Mouse (Mus musculus): Measurements from ENCODE around the gene 1600002K03Rik. TPM values are rescaled to one million over a fixed set of nuclear protein-coding genes. Genes with fewer than 3 reads are reported as not detected.
"Not testable (repeated sequence)": the region's sequence is repeated elsewhere in the genome, so short reads cannot be mapped to it uniquely, and the experiment has no call there.

The 1600002K03Rik gene
- polyA plus RNA-seq, 1 experiment = 13.1 TPM

DNA sequence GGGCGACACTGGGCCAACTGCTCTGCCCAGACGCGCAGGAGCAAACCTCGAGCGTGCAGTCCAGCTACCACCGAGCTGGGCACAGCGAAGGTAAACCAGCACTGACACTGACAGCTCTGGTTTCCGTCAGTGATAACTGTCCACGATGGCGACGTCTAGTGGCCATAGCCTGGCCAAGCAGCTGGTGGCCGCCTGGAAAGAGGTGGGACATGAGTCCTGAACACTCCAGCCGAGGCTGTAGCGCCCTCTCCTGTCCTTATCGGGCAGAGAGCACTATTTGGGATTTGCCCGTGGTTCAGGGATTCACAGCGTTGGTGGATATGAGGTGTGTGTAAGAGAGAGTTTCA lies 7.8 kb upstream of the 1600002K03Rik start:
- H3K4me3 ChIP-seq (ENCODE audit: insufficient read depth, low read length) = peak overlapping the region; percentile 21
- peak overlapping the region; percentile 41; the same call in 1 of the 2 replicates for H3K27ac ChIP-seq (ENCODE audit: insufficient read depth, low read length)
- TF ChIP-seq CTCF (IDR thresholded peaks at IDR 0.05; ENCODE audit: extremely low read depth, insufficient read depth, low read length) = peak; percentile 99
- peak; percentile 98 for TF ChIP-seq POLR2A (IDR thresholded peaks at IDR 0.05; ENCODE audit: extremely low read depth, insufficient read depth, low read length)
- peaks cover 13% of the 10 kb centered on the region for H3K4me1 ChIP-seq (ENCODE audit: control insufficient read depth, insufficient read depth, low read length)

DNA sequence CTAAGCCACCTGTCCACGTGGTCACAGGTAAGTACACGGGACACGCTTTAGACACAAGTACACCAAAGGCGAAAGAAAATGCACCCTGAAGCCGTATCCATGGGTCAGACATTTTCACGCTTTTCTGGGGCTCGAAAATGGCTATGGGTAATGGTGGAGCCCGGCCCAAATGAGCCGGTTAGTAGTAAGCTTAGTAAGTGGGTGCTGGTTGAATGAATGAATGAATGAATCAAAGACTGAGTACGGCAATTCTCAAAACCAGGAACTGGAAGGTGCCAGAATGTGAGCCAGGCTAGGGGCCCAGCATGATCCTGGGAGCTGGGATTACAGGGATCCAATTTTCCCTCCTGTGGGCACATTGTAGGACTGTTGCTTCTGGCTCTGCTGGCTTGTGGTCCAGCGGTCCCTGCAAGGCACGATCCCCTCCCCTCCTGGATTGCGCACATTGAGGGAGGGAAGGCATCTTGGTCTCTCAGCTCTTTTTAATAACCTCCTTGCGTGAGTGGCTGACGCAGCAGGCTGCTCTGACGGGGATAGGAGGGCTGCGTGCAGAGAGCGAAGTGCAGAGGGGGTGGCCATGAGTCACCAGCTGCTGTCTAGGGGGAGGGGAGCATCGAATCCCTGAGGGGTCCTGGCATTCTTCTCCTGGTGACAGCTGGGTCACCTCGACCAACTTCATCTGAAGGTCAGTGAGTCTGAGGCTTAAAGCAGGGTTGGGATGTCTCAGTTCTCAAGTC lies 7.2 kb upstream of the 1600002K03Rik start, which contains the start of gene Cirbp:
Gene Cirbp, plus strand, starts transcription at position 594 of the 737 bp plus-strand sequence.
- H3K27ac ChIP-seq (ENCODE audit: insufficient read depth, low read length) = peak within 1 kb of the TSS; percentile 52; the same call in 1 of the 2 replicates
- H3K4me1 ChIP-seq (ENCODE audit: control insufficient read depth, insufficient read depth, low read length) = peaks cover 12% of the 10 kb centered on the region
- peak within 1 kb of the TSS; percentile 21 for H3K4me3 ChIP-seq (ENCODE audit: insufficient read depth, low read length)
- TF ChIP-seq POLR2A (IDR thresholded peaks at IDR 0.05; ENCODE audit: extremely low read depth, insufficient read depth, low read length) = peak; percentile 54; the same call in 1 of the 2 replicates
- TF ChIP-seq CTCF (IDR thresholded peaks at IDR 0.05; ENCODE audit: extremely low read depth, insufficient read depth, low read length) = no peak

DNA sequence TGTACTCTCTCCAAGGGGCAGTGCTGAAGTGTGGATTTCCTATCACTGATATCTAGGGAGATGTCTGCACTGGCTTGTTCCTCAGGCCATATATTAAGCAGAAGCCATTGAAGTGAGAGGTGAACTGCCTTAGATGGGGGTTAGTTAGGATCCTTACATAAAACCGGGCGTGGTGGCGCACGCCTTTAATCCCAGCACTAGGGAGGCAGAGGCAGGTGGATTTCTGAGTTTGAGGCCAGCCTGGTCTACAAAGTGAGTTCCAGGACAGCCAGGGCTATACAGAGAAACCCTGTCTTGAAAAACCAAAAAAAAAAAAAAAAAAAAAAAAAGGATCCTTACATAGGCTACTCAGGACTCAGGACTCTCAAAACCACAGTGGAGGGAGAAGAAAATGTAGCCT lies 6.6 kb upstream of the 1600002K03Rik start:
- H3K27ac ChIP-seq (ENCODE audit: insufficient read depth, low read length) = 0 out of 2 replicates have a peak overlapping the region, but pooled peaks have one; percentile 43
- not testable (repeated sequence) for H3K4me3 ChIP-seq (ENCODE audit: insufficient read depth, low read length); H3K4me1 ChIP-seq (ENCODE audit: control insufficient read depth, insufficient read depth, low read length)

DNA sequence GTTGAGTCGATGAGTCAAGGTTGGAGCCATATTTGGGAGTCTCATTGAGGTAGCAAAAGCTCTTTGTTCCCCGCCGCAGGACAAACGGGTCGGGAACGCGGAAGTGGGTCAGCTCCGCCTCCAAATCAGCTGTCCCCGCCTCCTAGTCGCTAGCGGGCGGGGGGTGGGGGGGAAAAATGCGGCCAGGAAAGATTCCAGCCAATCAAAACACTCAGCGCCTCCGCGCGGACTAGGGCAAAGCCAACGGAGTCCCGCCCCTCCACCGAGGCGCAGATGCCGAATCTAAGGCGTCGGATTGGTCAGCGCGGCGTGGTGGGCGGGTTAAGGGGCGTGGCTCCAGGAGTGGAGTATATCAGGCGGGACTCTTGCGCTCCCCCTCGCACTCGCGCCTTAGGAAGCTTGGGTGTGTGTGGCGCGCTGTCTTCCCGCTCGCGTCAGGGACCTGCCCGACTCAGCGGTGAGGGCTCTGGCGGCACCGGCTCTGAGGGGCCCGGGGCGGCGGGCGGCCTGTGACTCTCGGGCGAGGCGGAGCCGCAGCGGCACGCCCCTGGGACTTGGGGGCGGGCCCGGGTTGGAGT lies 5.2 kb upstream of the 1600002K03Rik start:
- TF ChIP-seq POLR2A (IDR thresholded peaks at IDR 0.05; ENCODE audit: extremely low read depth, insufficient read depth, low read length) = peak; percentile 99
- TF ChIP-seq CTCF (IDR thresholded peaks at IDR 0.05; ENCODE audit: extremely low read depth, insufficient read depth, low read length) = no peak
- Histone ChIP-seq H3K27ac (ENCODE audit: insufficient read depth, low read length) (peak overlapping the region; percentile 95), H3K4me1 (ENCODE audit: control insufficient read depth, insufficient read depth, low read length) (peaks cover 10% of the 10 kb centered on the region), H3K4me3 (ENCODE audit: insufficient read depth, low read length) (peak overlapping the region; percentile 76)

DNA sequence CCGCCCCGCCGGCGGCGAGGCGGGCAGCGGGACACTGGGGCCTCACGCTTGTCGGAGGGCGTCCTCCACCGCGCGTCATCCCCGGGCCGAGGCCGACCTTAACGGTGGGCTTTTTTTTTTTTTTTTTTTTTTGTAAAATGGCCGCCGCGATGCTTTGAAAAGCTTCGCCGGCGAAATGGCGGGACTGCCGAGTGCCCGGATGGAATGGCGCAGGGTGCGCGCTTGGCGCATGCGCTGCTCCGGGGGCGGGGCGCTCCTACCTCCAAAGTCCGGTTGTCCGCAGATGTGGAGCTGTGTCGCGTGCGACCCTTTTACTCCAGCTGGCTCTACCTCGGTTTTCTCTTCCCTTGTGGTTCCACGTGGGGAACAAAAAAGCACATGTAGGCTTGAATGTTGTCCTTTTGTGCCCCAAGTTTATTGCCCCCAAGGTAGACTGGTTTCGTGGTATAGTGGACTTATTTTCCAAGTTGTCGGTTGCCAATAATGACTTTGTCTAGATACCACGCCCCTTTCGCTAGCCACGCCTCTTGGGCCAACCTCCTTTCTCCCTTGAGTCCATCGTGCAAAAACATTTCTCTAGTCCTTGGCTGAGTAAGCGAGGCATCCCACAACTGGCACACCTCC lies 4.6 kb upstream of the 1600002K03Rik start:
- Histone ChIP-seq H3K4me3 (ENCODE audit: insufficient read depth, low read length) (peak overlapping the region; percentile 76), H3K4me1 (ENCODE audit: control insufficient read depth, insufficient read depth, low read length) (peaks cover 10% of the 10 kb centered on the region), H3K27ac (ENCODE audit: insufficient read depth, low read length) (peak overlapping the region; percentile 95)
- TF ChIP-seq POLR2A (IDR thresholded peaks at IDR 0.05; ENCODE audit: extremely low read depth, insufficient read depth, low read length) (peak; percentile 14; the same call in 1 of the 2 replicates), CTCF (IDR thresholded peaks at IDR 0.05; ENCODE audit: extremely low read depth, insufficient read depth, low read length) (no peak)

- TF ChIP-seq CTCF (IDR thresholded peaks at IDR 0.05; ENCODE audit: extremely low read depth, insufficient read depth, low read length) = no peak
- TF ChIP-seq POLR2A (IDR thresholded peaks at IDR 0.05; ENCODE audit: extremely low read depth, insufficient read depth, low read length) = no peak
- Histone ChIP-seq H3K4me3 (ENCODE audit: insufficient read depth, low read length) (peak overlapping the region; percentile 76; the same call in 1 of the 2 replicates), H3K4me1 (ENCODE audit: control insufficient read depth, insufficient read depth, low read length) (peaks cover 9% of the 10 kb centered on the region), H3K27ac (ENCODE audit: insufficient read depth, low read length) (no peak overlapping the region)
Observed at GRCm38 (mm10) chr10:80169070-80169469, 3.7 kb upstream of the 1600002K03Rik start.

GRCm38 (mm10) chr10:80169651-80170050 lies 3.1 kb upstream of the 1600002K03Rik start:
- Histone ChIP-seq H3K27ac (ENCODE audit: insufficient read depth, low read length) (no peak overlapping the region), H3K4me1 (ENCODE audit: control insufficient read depth, insufficient read depth, low read length) (peaks cover 6% of the 10 kb centered on the region; the same call in 1 of the 2 replicates), H3K4me3 (ENCODE audit: insufficient read depth, low read length) (no peak overlapping the region)
- no peak for TF ChIP-seq CTCF (IDR thresholded peaks at IDR 0.05; ENCODE audit: extremely low read depth, insufficient read depth, low read length)

DNA sequence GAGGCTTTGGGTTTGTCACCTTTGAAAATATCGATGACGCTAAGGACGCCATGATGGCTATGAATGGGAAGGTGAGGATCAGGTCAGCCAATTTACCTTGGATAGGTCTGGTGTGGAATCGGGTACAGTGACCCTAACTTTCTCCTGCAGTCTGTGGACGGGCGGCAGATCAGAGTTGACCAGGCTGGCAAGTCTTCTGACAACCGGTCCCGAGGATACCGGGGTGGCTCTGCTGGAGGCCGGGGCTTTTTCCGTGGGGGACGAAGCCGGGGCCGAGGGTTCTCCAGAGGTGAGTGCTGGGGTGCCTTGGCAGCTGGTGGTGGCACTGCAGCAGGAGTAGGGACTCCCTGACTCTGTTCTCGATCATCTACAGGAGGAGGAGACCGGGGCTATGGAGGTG lies 2.7 kb upstream of the 1600002K03Rik start:
- H3K4me3 ChIP-seq (ENCODE audit: insufficient read depth, low read length) = no peak overlapping the region
- H3K4me1 ChIP-seq (ENCODE audit: control insufficient read depth, insufficient read depth, low read length) = peaks cover 6% of the 10 kb centered on the region; the same call in 1 of the 2 replicates
- TF ChIP-seq POLR2A (IDR thresholded peaks at IDR 0.05; ENCODE audit: extremely low read depth, insufficient read depth, low read length) = no peak
- TF ChIP-seq CTCF (IDR thresholded peaks at IDR 0.05; ENCODE audit: extremely low read depth, insufficient read depth, low read length) = no peak
- H3K27ac ChIP-seq (ENCODE audit: insufficient read depth, low read length) = no peak overlapping the region

DNA sequence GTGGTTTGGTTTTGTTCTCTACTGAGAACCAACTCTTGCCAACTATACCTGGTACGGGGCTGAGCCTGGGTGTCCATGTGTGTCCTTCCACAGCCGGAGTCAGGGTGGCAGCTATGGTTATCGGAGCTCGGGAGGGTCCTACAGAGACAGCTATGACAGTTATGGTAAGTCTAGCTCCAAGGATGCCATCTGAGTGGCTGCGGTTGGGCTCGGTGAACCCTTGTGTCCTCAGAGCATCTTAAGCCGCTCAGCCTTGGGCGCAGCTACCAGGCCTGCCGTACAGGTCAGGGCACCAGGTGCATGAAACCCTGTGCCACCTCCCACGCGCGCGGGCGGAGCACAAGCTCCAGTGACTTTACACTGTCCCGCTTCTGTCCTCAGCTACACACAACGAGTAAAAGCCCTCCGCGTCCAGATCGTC lies 2.1 kb upstream of the 1600002K03Rik start:
- no peak overlapping the region for H3K27ac ChIP-seq (ENCODE audit: insufficient read depth, low read length)

More for the DNA sequence above, 2.1 kb upstream of the 1600002K03Rik start:
- TF ChIP-seq POLR2A (IDR thresholded peaks at IDR 0.05; ENCODE audit: extremely low read depth, insufficient read depth, low read length) = no peak
- no peak for TF ChIP-seq CTCF (IDR thresholded peaks at IDR 0.05; ENCODE audit: extremely low read depth, insufficient read depth, low read length)
- Histone ChIP-seq H3K4me1 (ENCODE audit: control insufficient read depth, insufficient read depth, low read length) (peaks cover 4% of the 10 kb centered on the region; the same call in 1 of the 2 replicates), H3K4me3 (ENCODE audit: insufficient read depth, low read length) (no peak overlapping the region)
